Mouse (Mus musculus) A20 (cell line): ENCODE measurements around the gene Ms4a4d.
A peak's percentile ranks its signal among the peaks of the same experiment; 100 is the strongest.
"Not testable (repeated sequence)": the region's sequence is repeated elsewhere in the genome, so short reads cannot be mapped to it uniquely, and the experiment has no call there.

Source experiments
- DNase-seq: peaks from one replicate; pipeline ENCODE4 v3.0.0-alpha.2; 2011; ENCODE audit warnings: low read depth, low spot score

Gene Ms4a4d

DNA sequence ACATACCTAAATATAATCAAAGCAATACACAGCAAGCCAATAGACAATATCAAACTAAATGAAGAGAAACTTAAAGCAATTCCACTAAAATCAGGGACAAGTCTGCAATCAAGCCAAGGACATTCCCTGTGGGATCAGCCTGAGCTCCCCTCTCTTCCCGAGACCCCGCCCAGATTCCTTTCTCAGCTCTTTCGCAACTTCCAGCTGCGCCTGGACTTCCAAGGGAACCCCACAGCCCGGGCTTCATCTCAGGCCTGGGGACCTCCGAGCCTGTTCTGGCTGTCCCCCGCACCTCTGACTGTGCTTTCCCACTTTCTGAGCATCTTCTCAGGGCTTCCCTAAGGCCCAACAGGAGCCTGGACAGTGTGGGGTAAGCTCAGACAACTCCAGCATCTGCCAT lies at the start of gene Ms4a4d:
Gene Ms4a4d, plus strand, starts transcription at position 209 of the 400 bp plus-strand sequence.
- DNase-seq = no peak

DNA sequence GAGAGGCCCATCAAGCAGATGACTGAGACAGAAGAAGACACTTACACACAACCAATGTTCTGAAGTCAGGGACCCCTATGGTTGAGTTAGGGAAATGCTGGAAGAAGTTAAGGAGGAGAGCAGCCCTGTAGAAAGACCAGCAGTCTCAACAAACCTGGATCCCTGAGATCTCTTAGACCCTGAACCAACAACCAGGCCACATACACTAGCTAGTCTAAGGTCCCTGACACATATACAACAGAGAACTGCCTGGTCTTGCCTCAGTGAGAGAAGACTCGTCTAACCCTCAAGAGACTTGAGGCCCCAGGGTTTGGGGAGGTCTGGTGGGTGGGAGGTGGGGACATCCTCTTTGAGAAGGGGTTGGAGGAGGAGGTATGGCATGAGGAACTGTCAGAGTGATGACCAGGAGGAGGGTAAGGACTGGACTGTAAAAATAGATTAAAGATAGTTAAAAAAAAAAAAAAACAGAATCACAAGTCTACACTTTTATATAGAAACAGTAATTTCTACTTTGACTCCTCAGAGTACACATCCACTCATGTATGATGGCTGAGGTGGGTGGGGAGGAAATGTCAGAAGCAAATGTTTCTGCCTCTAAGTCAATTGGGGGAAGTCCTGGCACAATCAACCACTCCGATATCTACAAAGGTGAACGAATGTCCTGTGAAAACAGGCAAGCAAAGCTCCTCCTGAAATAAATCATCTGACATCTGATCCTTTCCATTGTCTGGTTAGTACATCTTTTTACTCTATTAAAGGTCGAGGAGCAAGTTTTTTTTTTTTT lies 45.0 kb upstream of the Ms4a4d start:
- DNase-seq = no peak

- no peak for DNase-seq
Measured at GRCm38 (mm10) chr19:11492671-11493070, 43.9 kb upstream of the Ms4a4d start.

DNA sequence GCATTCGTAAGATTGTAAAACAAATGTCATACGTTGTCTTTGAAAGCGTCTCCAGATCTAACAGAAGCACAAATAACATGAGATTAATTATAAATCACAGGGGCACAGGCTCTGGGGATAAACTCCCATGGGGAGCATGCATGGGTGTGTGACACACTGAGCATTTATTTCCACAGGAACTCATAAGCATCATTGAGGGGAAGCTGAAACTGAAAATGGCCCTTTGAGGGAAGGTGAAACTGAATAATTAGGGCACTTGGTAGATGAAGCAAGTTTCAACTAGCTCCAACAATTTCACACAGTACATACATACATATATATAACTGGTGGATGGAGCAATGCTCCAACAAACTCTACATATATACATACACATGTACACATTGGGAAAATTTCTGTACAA lies 42.1 kb upstream of the Ms4a4d start:
- no peak for DNase-seq

- no peak for DNase-seq
Measured at GRCm38 (mm10) chr19:11496361-11496760, 40.2 kb upstream of the Ms4a4d start.

- not testable (repeated sequence) for DNase-seq
Measured at GRCm38 (mm10) chr19:11497300-11497699, 39.3 kb upstream of the Ms4a4d start.

DNA sequence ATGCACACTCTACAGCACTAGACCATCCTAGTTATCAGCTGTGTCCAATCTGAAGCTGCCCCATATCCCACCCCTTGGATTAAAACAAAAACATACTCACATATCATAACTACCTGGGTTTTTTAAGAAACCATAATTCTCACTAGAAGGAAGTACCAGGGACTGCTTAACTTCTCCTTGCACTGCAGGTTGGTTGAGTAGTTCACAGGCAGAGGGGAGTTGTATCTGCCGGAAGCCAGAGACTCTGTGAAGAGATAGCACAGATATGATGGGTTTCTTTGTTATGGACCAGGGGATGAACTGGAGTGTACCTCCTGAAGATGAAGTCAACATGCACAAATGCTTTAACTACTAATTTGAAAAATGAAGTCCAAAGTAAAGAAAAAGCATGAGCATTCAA lies 35.8 kb upstream of the Ms4a4d start:
- DNase-seq = no peak

- no peak for DNase-seq
Measured at GRCm38 (mm10) chr19:11501326-11501725, 35.3 kb upstream of the Ms4a4d start.

GRCm38 (mm10) chr19:11504857-11505256 lies 31.7 kb upstream of the Ms4a4d start:
- no peak for DNase-seq

GRCm38 (mm10) chr19:11513458-11513857 lies 23.1 kb upstream of the Ms4a4d start:
- no peak for DNase-seq

GRCm38 (mm10) chr19:11516246-11516645 lies 20.4 kb upstream of the Ms4a4d start, which contains the start of gene Ms4a6b:
Gene Ms4a6b, plus strand, starts transcription at chr19:11516512.
- no peak for DNase-seq

DNA sequence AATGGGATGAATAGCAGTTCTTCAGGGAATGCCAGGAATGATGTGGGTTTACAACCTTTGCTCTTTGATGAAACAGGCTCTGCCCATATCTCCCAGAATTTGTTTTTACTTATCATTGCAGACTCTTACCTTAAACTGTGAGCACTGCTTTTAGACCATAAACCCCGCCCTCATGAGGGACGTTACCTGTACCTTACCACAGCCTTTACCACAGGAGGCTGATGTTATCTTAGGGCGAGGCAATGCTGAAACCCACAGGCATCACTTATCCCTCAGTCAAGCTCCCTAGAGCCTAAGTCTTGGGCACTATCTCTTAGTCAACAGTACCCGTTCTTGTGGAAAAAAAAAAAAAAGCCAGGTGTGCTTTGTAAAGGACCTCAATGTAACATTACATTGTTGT lies 19.8 kb upstream of the Ms4a4d start:
- DNase-seq = no peak

DNA sequence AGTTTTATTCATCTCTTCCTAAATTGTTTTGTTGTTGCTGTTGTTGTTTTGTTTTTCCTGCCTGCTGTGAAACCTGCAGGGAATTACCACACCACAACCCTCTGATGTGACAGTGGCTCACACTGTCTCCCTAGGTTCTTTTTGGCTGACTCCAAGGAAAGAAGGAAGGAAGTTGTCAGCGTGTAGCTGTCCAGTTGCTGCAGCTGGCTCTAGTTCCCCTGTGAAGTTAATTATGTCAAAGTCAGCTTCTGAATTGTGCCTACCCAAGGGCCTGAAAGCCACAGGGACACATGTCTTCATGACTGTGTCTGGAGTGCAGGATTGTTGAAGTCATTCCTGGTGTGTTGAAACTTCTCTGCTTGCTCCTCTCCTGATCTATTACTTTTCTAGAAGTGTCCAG lies 19.2 kb upstream of the Ms4a4d start:
- DNase-seq = not testable (repeated sequence)

DNA sequence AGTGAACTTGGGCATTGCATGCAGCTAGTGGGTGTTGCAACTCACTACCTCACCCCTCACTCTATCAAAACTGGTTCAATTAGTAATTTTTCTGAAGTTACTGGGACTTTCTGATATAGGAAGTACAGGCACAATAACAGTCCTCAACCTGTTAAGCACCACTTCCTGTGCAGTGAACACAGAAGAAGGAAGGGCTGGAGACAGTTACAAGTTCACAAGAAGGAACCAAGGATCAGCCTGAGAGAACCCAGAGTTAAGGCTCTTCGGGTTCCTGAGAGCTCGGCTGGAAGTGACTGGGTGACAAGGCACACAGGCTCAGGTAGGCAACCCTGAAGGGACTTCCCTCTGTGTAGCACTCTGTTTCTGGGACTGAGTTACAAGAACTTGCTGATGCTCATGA lies 18.2 kb upstream of the Ms4a4d start:
- DNase-seq = peak; percentile 20

DNA sequence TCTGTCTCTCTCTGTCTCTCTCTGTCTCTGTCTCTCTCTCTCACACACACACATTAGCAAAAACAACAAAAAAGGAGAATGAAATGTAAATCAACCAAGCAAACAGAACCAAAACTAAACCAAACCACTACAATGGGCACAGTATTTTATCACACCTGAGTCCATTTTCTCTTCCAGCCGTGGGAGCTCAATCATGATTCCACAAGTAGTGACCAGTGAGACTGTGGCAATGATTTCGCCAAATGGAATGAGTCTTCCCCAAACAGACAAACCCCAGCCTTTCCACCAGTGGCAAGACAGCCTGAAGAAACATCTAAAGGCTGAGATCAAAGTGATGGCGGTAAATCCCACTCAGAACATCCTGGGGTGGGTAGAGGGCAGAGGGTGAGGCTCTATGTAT lies 16.5 kb upstream of the Ms4a4d start:
- DNase-seq = no peak

DNA sequence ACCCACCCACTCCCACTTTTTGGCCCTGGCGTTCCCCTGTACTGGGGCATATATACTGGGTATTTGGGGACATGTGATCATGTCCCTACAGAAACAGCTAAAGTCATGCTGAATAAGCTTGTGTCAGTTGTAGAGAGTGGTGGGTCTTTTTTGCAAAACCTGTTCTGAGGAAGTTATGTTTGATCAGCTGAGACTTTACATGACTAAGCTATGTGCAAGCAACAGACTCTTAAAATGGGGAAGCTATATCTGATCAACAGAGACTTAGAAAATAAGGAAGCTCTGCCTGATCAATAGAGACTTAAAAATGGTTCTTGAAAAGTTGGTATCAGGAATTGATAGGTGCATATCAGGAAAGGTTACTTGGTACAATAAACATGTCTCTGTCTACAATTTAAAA lies 3.2 kb upstream of the Ms4a4d start:
- no peak for DNase-seq

GRCm38 (mm10) chr19:11533888-11534445 lies 2.6 kb upstream of the Ms4a4d start:
- DNase-seq = no peak

DNA sequence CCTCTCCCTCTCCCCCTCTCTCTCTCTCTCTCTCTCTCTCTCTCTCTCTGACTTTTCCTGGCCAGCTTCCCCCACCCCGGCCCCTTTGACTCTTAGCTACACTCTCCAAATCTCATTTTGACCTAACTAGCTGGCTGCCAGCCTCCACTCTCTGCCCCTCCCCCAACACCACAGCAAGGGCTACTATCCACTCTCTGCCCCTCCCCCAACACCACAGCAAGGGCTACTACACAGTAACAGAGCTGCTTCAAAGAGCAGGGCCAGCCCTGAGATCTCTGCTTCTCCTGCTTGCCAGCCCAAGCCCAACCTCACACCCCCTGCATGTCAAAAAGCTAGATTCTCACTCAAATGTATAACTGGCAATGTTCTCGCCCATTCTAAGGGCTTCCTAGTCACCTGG lies 735 bp downstream of the Ms4a4d start:
- DNase-seq = no peak

DNA sequence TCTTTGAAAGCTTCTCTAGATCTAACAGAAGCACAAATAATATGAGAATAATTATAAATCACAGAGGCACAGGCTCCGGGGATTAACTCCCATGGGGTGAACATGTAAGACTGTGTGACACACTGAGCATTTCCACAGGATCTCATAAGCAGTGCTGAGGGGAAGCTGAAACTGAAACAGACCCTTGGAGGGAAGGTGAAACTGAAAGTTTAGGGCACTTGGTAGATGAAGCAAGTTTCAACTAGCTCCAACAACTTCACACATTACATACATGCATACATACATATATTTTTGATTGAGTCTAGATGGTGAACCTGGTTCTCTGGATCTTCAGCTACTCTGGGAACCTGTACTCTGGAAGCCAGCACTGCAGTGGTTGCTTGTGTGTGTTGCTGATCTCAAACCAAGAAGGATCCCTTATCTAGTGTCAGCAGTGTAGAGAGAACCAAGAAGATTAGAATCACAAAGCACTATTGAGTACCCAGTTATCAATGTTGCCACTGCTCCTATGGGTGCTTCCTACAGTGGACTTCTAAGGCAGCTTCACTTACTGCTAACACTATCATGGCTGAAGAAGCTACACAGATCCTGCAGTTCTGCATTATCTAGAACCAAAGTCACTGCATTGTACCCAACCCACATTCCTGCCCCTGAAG lies 3.7 kb downstream of the Ms4a4d start:
- peak; percentile 70 for DNase-seq

- DNase-seq = not testable (repeated sequence)
Measured at GRCm38 (mm10) chr19:11544383-11544782, 7.8 kb downstream of the Ms4a4d start.

GRCm38 (mm10) chr19:11547911-11548310 lies 11.3 kb downstream of the Ms4a4d start:
- no peak for DNase-seq

DNA sequence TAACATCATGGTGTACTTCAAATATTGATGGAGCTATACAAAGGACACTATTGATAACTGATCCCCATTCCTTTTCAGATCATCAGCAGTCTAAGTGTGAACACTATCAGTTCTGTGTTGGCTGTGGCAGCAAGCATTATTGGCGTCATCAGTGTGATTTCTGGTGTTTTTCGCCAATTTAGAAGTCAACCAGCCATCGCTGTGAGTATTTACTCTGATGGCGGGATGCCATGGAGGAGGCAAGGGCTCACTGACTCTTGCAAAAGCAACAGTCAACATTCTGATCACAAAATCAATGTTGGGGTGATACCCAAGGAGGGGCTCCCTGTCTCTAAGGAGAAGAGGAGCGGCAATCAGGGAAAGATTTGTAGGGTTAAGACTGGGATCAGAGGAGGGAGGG lies 18.1 kb downstream of the Ms4a4d start:
- DNase-seq = no peak

DNA sequence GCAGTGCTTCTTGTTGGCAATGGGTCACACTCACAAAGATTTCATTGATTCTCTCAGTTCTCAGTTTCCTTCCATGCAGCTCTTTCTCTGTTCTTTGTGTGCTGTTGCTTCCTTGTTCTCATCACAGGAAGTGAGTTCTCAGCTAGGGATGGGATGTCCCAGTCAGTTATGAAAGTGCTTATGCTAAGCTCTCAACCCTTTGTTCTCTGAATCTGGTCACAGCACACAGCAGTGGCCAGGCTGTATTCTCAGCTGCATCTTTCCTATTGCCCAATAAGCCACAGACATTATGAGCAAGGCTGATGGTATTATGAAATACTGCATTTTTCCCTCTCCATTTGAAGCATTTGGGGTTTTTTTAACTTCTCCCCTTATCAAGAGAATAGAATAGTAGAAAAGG lies 23.0 kb downstream of the Ms4a4d start:
- not testable (repeated sequence) for DNase-seq
